Mouse (Mus musculus) kidney, postnatal 36 days (tissue): Measurements from ENCODE around the gene Pax7.

ENCODE experiments used
- DNase-seq, 2 experiments: peaks; one replicate each; pipeline ENCODE4 v3.0.0; 2021 to 2022; ENCODE audit warnings: mixed read lengths in 2 of 2

Gene Pax7

GRCm38 (mm10) chr4:139747190-139747936 lies 86.0 kb downstream of the Pax7 start:
- DNase-seq = peak in 1 of 2 experiments; percentile 11

- no peak for DNase-seq
These were observed 87.2 kb downstream of the Pax7 start for GRCm38 (mm10) chr4:139746177-139746576.

GRCm38 (mm10) chr4:139744765-139745395 lies 88.4 kb downstream of the Pax7 start:
- DNase-seq = no peak

- no peak for DNase-seq
These were observed 89.7 kb downstream of the Pax7 start for GRCm38 (mm10) chr4:139743626-139744025.

- DNase-seq = no peak
These were observed 96.3 kb downstream of the Pax7 start for GRCm38 (mm10) chr4:139737035-139737434.

GRCm38 (mm10) chr4:139727101-139727500 lies 106.2 kb downstream of the Pax7 start:
- no peak for DNase-seq

GRCm38 (mm10) chr4:139725421-139725820 lies 107.9 kb downstream of the Pax7 start:
- DNase-seq = no peak

- no peak for DNase-seq
These were observed 109.0 kb downstream of the Pax7 start for GRCm38 (mm10) chr4:139724296-139724695.

GRCm38 (mm10) chr4:139718978-139719377 lies 114.3 kb downstream of the Pax7 start:
- DNase-seq = no peak

- no peak for DNase-seq
These were observed 116.7 kb downstream of the Pax7 start for GRCm38 (mm10) chr4:139716477-139717169.

- DNase-seq = peak in 1 of 2 experiments; percentile 4
These were observed 117.9 kb downstream of the Pax7 start for GRCm38 (mm10) chr4:139715241-139715932.

- DNase-seq = no peak
These were observed 122.6 kb downstream of the Pax7 start for GRCm38 (mm10) chr4:139710467-139711334.

GRCm38 (mm10) chr4:139705986-139706385 lies 127.3 kb downstream of the Pax7 start:
- no peak for DNase-seq

- DNase-seq = peak in 1 of 2 experiments; percentile 8
These were observed 129.9 kb downstream of the Pax7 start for GRCm38 (mm10) chr4:139703468-139703867.

GRCm38 (mm10) chr4:139702914-139703313 lies 130.4 kb downstream of the Pax7 start:
- no peak for DNase-seq

GRCm38 (mm10) chr4:139698602-139699001 lies 134.7 kb downstream of the Pax7 start:
- DNase-seq = no peak

GRCm38 (mm10) chr4:139697755-139698154 lies 135.6 kb downstream of the Pax7 start:
- DNase-seq = no peak

- DNase-seq = no peak
These were observed 140.0 kb downstream of the Pax7 start for GRCm38 (mm10) chr4:139693315-139693714.

GRCm38 (mm10) chr4:139689627-139690269 lies 143.6 kb downstream of the Pax7 start:
- no peak for DNase-seq

GRCm38 (mm10) chr4:139688058-139688457 lies 145.3 kb downstream of the Pax7 start:
- DNase-seq = no peak
